Mouse (Mus musculus): ENCODE results near the gene Cops6.

- TF ChIP-seq GATA1 (IDR thresholded peaks at IDR 0.05; ENCODE audit: borderline replicate concordance, low read length) (no peak), FLI1 (IDR thresholded peaks at IDR 0.05; ENCODE audit: low read length) (no peak)
Measured at GRCm38 (mm10) chr5:138137257-138137656, 23.6 kb upstream of the Cops6 start.
